Mouse (Mus musculus) ZHBTc4 (cell line): Measurements from ENCODE around the gene Shisa2.
A peak's percentile ranks its signal among the peaks of the same experiment; 100 is the strongest.
"Not testable (repeated sequence)": the region's sequence is repeated elsewhere in the genome, so short reads cannot be mapped to it uniquely, and the experiment has no call there.

Experiments used
- DNase-seq: peaks from one replicate; pipeline ENCODE4 v3.0.0-alpha.2; 2011; ENCODE audit warnings: low read depth, low spot score

Gene Shisa2

DNA sequence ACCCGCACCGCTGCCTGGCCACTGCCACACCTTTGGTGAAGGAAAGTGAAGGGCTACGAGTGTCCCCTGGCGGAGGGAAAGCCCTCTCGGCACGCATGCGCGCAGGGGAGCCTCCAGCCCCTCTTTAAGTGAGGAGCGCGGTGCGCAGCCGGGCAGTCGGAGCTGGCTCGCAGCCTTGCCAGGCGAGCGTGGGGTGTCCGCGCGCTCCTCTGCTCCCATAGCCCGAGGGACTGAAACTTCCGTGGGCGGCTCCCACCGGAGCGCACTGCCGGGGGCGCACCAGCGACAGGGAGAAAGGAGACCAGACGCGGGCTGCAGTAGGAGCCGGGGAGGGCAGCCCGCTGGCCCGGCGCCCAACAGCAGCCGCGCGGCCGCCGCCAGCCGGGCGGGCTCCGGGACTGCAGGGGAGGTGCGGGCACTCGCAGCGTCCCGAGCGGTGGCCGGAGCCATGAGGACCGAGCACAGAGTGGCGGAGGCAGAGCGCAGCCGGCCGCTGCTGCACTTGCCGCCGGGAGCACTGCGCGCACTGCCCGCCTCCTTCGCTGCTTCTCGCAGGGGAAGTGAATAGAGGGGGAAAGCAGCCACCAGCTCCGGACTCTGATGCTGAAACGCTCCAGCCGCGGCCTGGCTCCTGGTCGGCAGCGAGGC, at the start of gene Shisa2:
Gene Shisa2 (plus strand): TSS at position 151 of the 648 bp plus-strand sequence.
- peak; percentile 75 for DNase-seq

DNA sequence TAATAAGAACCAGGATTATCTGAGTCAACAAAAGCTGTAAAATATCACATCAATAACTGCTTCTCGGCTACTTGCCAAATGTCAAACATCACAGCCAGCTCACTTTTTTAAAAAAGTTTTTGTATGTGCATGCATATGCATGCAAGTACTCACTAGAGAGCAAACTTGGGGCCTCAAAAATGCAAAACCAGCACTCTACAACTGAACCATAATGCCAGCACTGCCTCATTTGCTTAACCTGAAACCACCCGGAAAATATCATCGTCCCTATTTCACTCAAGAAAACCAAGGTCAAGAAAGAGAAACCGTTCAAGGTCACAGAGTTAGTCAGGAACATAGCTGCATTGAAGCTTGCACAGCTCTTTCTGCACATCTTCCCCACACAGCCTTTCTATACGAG, 48.7 kb upstream of the Shisa2 start:
- no peak for DNase-seq

DNA sequence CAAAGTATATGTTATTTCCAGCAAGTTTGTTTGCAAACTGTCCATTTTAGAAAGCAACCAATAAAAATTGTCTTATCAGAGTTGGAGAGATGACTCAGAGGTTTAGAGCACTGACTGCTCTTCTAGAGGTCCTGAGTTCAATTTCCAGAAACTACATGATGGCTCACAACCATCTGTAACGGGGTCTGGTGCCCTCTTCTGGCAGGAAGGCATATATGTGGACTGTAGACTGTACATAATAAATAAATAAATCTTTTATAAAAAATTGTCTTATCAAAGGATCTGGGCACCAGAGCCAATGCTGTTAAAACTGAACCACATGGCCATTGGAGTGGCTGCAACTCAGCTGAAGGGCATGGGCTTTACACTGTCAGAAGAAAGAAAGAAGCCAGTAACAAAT, 34.5 kb upstream of the Shisa2 start:
- peak; percentile 23 for DNase-seq

DNA sequence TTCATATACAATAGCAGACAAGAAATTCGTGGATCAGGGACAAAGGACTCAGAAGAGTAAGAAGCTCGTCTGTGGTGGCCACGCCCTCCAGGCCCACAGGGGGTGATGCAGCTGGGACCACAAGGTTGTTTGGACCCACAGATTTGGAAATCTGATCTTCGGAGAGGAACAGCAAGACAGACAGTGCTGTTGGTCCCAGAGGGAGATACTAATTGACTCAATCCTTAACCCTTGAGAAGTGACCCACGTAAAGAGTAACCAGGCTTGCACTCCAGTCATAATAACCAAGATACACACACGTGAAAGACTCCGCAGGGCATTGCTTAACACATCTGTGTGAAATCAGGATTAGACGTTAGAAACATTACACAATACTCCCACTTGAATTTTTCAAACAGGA, 33.2 kb upstream of the Shisa2 start:
- peak; percentile 35 for DNase-seq

DNA sequence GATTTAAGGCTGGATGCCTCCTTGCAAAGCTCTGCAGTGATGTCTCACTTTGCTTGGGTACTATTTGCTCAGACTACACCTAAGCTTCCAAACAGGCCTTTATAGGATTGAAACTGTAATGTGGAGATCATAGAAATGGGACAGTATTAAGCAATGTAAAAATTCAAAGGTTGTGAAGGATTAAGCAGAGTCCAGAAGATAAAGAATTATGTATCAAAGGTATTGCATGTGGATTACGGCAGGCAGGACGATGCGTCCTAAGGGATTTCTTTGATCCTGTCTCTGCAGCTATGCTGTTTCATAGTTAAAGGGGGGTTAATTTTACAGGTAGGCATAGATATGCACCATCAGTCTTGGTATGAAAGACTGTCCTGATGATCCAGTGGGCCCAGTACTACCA, 32.5 kb upstream of the Shisa2 start:
- no peak for DNase-seq

DNA sequence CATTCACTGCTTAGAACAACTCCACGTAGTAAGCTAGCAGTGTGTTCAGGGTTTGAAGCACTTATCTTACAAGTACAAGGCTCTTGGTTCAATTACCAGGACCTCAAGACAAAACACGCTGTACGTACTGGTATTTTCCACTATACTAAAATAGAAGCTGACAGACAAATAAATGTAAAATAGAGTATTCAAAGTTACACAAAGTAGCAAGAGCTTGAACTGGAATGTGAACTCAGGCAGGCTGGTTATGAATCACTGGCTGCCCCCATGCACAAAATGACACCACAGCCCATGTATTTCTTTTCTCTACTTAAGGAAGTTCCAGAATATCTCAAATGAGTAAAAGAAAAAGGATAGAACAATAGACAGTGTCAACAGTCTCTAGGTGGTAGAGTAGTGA, 30.1 kb upstream of the Shisa2 start:
- no peak for DNase-seq

DNA sequence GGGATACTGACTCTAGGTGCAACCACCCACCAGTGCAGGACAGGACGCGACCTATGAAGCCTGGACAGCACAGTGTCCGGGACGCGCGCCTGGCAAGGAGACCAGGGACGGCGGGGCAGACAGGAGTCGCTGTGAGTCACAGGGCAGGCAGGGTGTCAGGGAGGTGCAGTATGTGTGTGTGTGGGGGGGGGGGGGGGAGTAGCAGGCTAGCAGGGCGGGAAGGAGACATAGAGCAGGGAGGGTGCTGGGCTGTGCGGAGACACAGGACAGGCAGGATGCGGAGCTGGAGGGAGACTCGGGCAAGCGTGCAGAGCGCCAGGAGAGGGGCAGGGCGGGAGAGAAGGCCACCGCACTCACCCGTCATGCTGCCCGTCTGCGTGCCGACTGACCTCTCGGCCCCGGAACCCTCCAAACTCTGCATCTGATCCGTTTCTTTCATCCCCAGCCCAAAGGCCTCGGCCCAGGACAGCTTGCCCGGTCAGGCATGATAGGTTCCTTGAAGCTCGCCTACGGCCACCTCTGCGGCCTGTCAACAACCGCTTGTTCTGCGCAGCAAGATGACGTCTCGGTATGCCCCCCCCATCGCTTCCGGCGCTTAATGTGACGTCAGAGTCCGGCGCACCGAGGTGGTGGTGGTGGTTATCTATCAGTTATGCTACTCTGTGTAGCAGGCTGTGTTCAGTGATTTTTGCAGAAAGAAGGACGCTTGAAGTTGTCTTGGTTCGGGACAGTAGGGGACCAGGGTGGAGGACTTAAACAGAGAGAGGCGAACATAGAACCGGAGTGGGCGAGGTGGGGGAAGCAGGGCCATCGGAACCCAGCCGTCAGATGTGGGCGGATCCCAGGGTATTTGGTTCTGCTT, 27.5 kb upstream of the Shisa2 start, which contains the start of gene Cdadc1:
Gene Cdadc1 (minus strand): TSS at position 562 of the 862 bp plus-strand sequence.
- peak; percentile 85 for DNase-seq

DNA sequence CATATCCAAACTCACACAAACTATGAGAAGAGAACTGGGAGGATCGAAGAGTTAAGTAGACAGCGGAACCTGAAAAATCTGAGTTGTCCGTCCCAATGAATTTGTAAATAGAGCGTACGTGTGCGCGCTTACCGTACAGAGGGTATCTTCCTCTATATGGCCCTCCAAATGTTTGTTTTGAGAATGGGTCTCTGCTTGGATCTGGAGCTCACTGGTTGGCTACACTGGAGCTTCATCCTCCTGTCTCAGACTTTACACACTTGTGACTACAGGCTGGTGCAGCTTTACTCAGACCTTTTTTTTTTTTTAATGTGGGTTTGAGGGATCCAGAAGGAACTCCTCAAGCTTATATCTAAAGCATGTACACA, 26.9 kb upstream of the Shisa2 start:
- DNase-seq, result no peak

DNA sequence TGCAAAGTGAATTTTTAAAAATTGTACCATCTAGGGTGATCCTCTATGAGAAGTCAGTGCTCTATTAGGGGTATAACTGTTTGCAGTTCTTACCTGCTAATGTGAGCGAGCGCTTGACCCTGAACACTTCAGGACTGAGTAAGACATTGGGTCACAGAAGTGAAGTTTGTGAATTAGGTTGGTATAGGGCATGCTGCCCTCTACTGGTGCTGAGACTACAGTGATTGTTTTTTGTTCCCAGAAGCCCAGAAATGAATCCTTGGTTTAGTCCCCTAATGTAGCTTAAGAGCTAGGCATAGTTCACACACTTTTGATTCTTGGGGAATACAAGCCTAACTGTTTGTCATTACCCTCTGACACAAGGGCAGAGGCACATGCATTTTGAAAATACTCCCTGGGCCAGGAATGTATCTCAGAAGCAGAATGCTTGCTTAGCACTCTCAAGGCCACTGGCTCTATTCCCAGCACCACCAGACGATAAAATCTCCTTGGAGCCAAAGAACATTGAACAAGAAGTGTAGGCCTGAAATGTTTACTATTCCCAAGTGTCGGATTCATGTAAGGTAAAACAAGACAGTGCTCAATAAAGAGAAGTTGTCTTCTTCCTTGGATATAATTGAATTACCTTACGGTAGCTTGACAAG, 21.0 kb upstream of the Shisa2 start:
- peak; percentile 25 for DNase-seq

DNA sequence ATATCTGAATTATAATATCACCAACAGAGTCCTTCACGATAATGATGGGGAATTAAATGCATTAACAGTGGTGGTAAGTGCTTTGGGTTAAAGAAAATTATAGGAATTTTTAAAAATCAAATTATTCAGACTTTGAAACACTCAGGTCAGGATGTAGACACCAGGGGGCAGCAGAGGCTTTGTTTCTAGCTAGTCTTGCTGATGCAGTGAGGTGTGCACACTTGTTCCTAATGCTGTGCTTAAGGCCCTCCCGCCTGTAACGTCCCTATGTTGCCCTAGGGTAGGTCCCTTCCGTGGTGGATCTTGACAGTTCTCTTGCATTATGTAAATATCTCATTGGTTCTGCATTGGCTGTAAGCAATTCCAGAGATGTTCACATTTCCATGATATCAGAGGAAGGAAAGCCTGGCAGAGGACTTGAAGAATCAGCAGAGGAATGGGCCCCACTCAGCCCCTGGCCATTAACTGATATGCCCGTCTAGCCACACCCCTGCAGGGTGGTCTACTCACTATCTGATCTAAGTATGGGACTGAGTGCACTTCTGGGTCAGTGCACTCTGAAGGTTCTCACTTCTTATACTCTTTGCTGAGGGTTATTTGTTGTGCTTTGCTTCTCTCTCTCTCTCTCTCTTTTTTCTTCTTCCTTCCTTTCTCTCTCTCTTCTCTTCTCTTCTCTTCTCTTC, 19.3 kb upstream of the Shisa2 start:
- DNase-seq, result peak; percentile 48

DNA sequence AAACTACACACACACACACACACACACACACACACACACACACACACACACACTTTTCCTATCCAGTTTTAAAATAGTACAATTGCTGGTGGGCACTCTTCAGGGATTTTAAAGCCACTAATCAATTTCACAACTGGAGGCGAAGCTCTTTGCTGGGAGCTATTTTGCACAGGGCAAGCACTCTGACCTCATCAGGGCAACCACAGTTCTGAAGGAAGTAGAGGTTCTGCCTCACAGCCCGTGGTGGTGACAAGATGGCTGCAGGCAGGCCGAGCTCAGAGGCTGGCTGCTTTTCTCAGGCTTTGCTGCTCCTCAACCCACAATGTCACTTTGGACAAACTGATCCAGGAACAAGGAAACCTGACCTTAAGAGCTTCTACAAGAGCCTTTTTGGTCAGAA, 18.1 kb upstream of the Shisa2 start:
- DNase-seq, result no peak

DNA sequence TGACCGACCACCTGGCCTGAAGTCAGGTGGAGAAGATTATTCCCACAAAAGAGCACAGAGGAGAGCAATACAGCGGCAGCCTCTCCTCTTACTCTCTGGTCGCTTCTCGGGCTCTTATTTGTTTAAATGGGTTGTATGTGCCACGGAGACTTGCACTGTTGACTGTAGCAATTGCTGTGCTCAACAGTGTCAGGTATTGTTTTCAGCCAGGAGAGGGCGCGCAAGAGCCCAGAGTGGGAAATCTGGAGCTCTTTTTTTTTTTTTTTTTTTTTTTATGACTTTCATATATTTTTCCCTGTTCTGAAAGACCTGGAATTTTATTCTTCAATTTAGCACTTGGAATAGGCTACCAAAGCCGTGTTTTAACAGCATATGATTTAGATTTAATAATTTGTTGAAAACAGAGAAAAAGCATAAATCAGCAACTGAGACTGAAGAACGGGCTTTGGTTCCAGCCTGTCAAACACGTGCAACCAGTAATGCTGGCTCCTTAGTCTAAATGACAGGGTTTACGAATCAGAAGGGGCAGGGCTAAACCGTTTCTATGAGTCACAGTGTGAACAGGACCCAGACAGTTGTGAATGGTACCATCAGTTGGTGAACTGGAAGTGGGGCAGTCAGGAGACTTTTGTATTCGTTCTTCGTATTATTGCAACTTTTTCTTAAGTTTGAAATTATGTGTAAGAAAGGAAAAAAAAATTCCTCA, 12.0 kb upstream of the Shisa2 start:
- DNase-seq, result peak; percentile 57

DNA sequence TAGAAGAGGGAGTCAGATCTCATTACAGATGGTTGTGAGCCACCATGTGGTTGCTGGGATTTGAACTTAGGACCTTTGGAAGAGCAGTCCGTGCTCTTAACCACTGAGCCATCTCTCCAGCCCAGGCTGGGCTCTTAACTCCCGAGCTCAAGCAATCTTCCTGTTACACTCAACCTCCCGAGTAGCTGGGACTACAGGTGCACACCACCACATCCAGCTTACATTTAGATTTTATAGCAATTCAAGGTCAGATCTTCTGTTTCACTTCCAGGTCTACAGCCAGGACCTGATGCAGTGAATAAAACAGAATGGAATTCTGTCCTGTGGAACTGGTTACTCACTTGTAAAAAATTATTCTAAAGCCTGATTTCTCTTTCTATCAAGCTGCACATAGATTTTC, 11.0 kb upstream of the Shisa2 start:
- not testable (repeated sequence) for DNase-seq

DNA sequence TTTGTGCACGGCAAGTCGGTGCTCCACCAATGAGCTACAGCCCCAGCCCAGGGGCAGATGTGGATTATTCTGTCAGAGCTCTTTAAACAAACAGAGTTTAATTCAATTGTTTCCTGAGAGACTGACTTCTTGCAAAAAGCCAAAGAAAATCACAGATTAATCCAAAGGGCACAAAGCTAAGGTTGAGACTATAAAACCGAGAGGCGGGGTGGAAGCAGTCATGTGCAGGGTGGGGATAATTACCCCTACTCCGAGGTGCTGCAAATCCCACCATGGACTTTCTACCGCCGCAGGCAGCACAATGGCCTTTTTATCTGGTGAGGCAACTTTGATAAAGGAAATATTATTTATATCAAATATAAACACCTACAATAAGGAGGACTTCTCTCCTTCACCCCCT, 8.3 kb upstream of the Shisa2 start:
- DNase-seq, result no peak

DNA sequence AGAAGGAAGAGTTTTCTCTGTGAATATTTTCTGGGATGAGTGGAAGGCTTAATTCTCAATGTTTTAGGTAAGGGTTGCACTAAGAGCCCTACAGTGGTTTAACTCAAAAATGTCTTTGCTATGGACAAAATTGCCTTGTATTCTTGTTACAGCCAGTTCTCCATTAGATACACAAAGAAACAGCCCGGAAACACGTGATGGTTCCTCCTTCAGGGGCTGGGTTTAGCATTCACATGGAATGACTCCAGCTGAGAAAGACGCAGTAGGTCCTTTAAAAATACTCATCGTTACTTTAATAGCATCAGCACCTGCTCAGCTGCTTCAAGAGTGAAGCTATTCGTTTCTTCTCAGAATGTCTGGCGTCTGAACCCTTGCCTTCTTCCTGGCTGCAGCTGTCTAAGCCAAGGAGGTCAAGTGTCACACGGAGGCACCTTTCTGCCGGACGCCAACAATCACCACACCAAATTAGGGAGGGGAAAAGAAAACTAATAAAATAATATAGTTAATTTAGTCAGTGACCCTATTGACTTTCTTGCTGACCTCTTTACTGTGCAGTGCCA, 702 bp upstream of the Shisa2 start:
- DNase-seq, result peak; percentile 50

DNA sequence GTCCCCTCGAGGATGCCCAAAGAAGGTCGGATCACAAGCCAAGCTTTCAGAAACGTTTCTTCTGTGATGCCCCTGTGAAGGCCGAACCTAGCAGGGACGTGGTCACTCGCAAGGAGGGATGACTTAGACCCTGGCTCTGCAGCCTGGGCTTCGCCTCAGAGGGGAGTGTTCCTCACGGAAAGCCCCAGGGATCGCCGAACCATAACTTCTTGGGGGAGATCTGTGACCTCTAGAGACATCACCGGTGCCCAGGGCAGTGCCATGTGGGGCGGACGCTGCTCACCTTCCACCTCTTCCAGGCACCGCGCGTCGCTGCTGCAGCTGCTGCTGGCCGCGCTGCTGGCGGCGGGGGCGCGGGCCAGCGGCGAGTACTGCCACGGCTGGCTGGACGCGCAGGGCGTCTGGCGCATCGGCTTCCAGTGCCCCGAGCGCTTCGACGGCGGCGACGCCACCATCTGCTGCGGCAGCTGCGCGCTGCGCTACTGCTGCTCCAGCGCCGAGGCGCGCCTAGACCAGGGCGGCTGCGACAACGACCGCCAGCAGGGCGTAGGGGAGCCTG, 777 bp downstream of the Shisa2 start:
- peak; percentile 44 for DNase-seq

DNA sequence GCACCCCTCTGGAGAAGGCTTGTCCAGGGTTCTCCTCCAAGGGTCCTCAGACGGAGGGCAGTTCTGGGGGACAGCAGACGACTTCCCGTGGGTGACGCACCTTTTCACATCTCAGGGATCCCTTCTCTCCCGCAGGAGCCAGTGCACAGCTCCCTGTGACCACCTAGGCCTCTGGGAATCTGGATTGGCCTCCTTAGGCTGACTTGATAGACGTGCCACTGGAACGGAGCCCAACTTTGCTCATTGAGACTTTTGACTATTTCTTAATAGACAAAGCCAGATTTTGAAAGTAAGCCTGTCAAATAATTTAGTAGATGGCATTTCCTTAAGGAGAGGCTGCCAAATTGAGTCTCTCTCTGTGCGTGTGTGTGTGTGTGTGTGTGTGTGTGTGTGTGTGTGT, 1.6 kb downstream of the Shisa2 start:
- no peak for DNase-seq

DNA sequence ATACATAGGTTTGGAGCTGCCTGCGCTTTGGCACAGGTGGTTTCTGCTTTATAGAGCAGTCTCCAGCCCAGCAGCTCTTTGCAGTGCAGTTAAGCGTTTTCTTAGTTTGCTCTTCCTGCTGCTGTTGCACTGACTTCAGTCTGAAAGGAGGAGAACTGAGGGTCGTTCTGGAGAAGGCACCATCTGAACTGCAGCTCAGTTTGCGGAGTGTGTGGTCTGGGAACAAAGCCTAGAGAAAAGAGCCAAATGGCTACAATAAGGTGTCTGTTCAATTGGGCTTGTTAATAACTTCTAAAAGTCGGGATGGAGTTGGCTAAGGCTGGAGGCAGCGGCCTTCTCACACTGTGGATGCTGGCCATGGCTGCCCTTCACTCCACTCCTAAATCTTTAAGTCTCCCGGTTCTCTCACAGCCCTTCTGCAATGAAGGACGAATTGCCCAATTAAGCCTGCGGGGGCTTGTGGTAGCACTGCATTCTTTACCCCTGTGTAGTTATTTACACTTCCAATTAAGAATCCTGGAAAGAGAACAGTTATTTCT, 2.1 kb downstream of the Shisa2 start:
- DNase-seq, result no peak

DNA sequence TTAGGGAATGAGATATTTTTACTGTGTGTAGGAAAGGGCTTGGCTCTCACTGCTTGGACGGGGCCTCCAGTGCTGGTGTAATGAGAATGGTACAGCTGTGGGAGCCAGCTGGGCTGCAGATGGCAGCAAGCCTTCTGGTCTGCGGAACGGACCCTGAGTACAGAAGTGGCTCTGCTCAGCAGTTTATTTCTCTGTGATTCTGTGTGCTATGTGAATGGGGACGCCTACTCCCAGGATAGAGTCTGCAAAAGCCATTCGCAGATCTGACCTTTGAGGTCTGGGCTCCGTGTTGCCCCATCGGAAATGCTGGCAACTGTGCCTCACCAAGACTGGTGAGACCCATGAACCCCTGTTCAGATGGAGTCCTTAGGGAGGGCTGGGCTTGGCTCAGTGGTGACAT, 2.7 kb downstream of the Shisa2 start:
- DNase-seq, result no peak

DNA sequence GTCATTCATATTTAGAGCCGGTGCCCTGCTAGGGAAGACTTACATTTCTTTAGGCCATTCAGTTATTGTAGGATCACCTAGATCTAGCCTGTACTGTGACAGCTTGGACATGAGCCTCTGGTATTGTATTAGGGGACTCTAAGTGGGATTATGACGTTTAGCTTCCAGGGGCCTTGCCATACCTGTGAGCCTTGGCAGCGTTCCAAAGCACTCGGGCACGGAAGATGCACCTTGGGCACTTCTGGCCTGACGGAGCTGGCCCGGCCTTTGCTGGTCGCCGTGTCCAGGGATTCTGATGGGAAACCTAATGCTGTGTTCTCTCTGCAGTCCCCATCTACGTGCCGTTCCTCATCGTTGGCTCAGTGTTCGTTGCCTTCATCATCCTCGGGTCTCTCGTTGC, 4.2 kb downstream of the Shisa2 start:
- DNase-seq, result no peak

DNA sequence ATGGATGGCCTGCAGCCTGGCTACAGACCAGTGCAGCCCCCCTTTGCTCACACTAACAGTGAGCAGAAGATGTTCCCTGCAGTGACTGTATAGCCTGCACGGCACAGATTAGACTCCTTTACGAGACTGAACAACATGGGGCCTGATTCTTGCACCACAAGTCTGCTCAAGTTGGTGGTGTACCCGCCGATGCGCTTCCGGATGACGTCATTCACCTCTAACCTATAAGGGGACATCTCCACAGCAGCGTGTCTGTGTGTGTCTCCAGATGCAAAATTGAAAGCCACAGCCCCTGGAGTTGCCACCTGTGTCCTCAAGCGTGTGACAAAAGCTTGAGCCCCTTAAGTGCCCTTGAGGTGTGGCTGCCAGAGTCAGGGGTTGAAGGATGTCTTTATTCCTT, 5.0 kb downstream of the Shisa2 start:
- DNase-seq, result no peak
